Comparison of ENCODE assay signal across 20 mouse cellular contexts in the genomic region with DNA sequence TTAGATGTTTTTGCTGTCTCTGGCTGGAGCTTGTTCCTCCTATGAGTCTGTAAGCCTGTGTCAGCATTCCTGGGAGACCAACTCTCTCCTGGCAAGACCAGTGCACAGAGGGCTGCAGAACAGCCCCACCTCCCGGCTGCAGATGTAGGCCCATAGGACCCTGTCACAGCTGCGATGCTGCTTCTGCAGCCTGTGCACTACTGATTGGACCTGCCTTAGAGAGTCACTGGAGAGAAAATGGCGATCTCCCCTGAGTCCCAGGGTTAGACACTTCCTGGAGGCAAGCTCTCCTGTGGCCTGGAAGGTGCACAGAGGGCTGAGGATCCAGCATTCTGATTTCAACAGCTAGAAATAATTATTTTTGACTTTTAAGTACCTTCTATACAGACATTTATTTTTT.
A peak's percentile ranks its signal among the peaks of the same experiment; 100 is the strongest.
DNase-seq lines count a peak whose midpoint lies in the region.
"Had no signal": no experiment of that assay in that cellular context is flagged by ENCODE, and none has a peak within 500 bp of the region (broad histone marks: within the 10 kb centered on the region; RNA-seq: fewer than 3 reads in every experiment).

No protein-coding gene starts in this region.

- H3K27ac ChIP-seq in embryonic facial prominence, embryonic 10.5 days (replicated peaks), result no peak overlapping the region
- H3K27ac ChIP-seq: limb, embryonic 13.5 days; liver, embryonic 12.5 days had no signal

- H3K4me3 ChIP-seq in embryonic facial prominence, embryonic 10.5 days, result no peak overlapping the region
- H3K4me3 ChIP-seq: limb, embryonic 13.5 days; liver, embryonic 12.5 days had no signal

- H3K9me3 ChIP-seq in embryonic facial prominence, embryonic 10.5 days, result no peaks in the 10 kb centered on the region
- H3K9me3 ChIP-seq: limb, embryonic 13.5 days; liver, embryonic 12.5 days had no signal

- H3K4me1 ChIP-seq in embryonic facial prominence, embryonic 10.5 days, result no peaks in the 10 kb centered on the region
- H3K4me1 ChIP-seq: limb, embryonic 13.5 days; liver, embryonic 12.5 days had no signal

- peak; percentile 2 to 10 for DNase-seq in kidney, postnatal 4 days
- no peak for DNase-seq in kidney, adult 18-20 months
- DNase-seq in ES-CJ7 (ENCODE audit: low read depth, low spot score) (peak; percentile 44), R1 (ENCODE audit: low read depth, low spot score) (peak; percentile 40)
- DNase-seq in embryonic facial prominence, embryonic 10.5 days (ENCODE audit: low spot score), result peak; percentile 8
- no peak for DNase-seq in thymus, postnatal 25 days
- no peak for DNase-seq in gastrocnemius, postnatal 4 days (ENCODE audit: low spot score in 2 of 2)
- DNase-seq in adrenal gland, adult (ENCODE audit: inconsistent age in 2 of 2, low spot score in 1 of 2), result no peak
- DNase-seq: adrenal gland, adult 8-10 months; cerebellum, adult 11-12 months; cerebellum, postnatal 10 days; forebrain, postnatal 0 days; gastrocnemius, postnatal 36 days; kidney, adult 11 months; layer of hippocampus, postnatal 36 days; lung, adult 18-20 months; right cerebral cortex, postnatal 25 days; spleen, adult 18-20 months had no signal

- WGBS in embryonic facial prominence, embryonic 10.5 days, result 51% methylated on average over 3 of the region's 3 CpGs

- H3K27me3 ChIP-seq in embryonic facial prominence, embryonic 10.5 days (replicated peaks; ENCODE audit: low read depth, poor library complexity, severe bottlenecking), result no peaks in the 10 kb centered on the region
- H3K27me3 ChIP-seq: limb, embryonic 13.5 days; liver, embryonic 12.5 days had no signal

- H3K36me3 ChIP-seq in embryonic facial prominence, embryonic 10.5 days (replicated peaks), result no peaks in the 10 kb centered on the region
- H3K36me3 ChIP-seq: limb, embryonic 13.5 days; liver, embryonic 12.5 days had no signal

Comparison
In these comparisons a context has a peak if more than half of its experiments do, and no peak if none do; other contexts are left out.
1. DNase-seq: peak in kidney, postnatal 4 days (2 of 2), ES-CJ7 (single experiment), R1 (single experiment) and embryonic facial prominence, embryonic 10.5 days (single experiment); none in kidney, adult 18-20 months (single experiment), thymus, postnatal 25 days (single experiment), gastrocnemius, postnatal 4 days (0 of 2) and adrenal gland, adult (0 of 2).